Mouse (Mus musculus) lung, embryonic 15.5 days (tissue): ENCODE results near the gene Sik2. TPM values are rescaled to one million over a fixed set of nuclear protein-coding genes. Genes with fewer than 3 reads are reported as not detected.

Experiments
- ATAC-seq: fragments of 200-750 bp; cut with Nextera tagmentation; 2 replicates; pipeline ENCODE4 v1.8.0; 2017; ENCODE audit warnings: moderate number of reproducible peaks, borderline replicate concordance; ENCODE audit not compliant: low FRiP score, low TSS enrichment; ENCODE audit errors: extremely low read depth
- H3K27ac ChIP-seq: fragments of 300-500 bp; sonication (generic); 2 replicates; pipeline ENCODE4 v1.5.1; 2015; ENCODE audit warnings: moderate library complexity, mild to moderate bottlenecking, inconsistent platforms
- H3K27me3 ChIP-seq: fragments of 300-500 bp; sonication (generic); 2 replicates; pipeline ENCODE4 v1.6.1; 2015; ENCODE audit warnings: inconsistent platforms
- H3K36me3 ChIP-seq: fragments of 300-500 bp; sonication (generic); 2 replicates; pipeline ENCODE4 v1.6.1; 2015; ENCODE audit warnings: inconsistent platforms
- H3K4me1 ChIP-seq: fragments of 300-500 bp; sonication (generic); 2 replicates; pipeline ENCODE4 v1.6.1; 2015; ENCODE audit warnings: inconsistent platforms
- H3K4me2 ChIP-seq: fragments of 300-500 bp; sonication (generic); 2 replicates; pipeline ENCODE4 v1.6.1; 2015; ENCODE audit warnings: inconsistent platforms, mild to moderate bottlenecking, moderate library complexity
- H3K4me3 ChIP-seq: fragments of 300-500 bp; sonication (generic); 2 replicates; pipeline ENCODE4 v1.5.1; 2015; ENCODE audit warnings: mild to moderate bottlenecking, inconsistent platforms
- H3K9ac ChIP-seq: fragments of 300-500 bp; sonication (generic); 2 replicates; pipeline ENCODE4 v1.6.1; 2015; ENCODE audit warnings: inconsistent platforms
- H3K9me3 ChIP-seq: fragments of 300-500 bp; sonication (generic); 2 replicates; pipeline ENCODE4 v1.6.1; 2016; ENCODE audit warnings: inconsistent platforms
- WGBS: fragments of 180-500 bp; shearing (Covaris S2); methylation state at CpG from one replicate; pipeline ENCODE4 v1.1.7; 2015; 5-methylcytosine and 5-hydroxymethylcytosine counted together
- polyA plus RNA-seq: library from polyadenylated mRNA; unstranded; fragments of >200 nt; fragmentation: Nextera tagmentation; extraction: Ambion mirVana; gene quantifications from 2 replicates; pipeline ENCODE4 v1.2.1, GENCODE M21; 2015

The Sik2 gene
- 13.2 and 14.5 TPM in 2 replicates for polyA plus RNA-seq

DNA sequence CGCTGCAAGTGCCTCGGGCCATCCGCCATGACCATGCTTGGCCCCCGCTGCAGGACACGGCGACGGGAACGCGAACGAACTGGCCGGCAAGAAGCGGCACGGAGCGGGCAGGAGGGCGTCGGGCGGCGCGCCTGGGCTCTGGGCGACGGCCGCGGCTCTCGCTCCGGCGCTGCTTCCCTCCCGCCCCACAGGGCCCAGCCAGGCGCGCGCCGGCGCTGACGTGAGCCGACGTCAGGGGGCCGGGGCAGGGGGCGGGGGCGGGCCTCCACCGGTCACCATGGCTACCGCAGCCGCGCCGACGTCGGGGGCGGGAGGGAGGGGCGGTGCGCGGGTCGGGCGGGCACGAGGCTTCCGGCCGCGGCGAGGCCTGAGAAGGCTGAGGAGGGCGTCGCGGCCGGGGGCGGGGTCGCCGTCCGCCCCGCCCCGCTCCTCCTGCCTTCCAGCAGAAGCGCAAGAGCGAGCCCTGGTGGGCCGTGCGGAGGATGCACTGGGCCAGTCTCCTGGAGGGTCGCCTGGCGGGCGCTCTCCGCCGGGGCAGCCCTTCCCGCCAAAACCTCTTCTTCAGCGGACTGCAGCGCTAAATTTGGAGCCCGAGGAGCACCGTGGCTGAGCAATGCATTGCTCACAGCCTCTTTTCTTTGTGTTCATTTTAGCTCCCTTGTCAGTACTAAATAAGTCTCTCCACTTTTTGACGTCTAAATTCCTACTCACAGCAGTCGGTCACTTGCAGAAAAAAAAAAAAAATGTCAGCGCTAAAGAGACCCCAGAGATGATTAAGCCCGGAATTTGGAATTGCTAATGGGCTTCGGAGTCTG, at the start of gene Sik2:
Sik2 (minus strand) TSS at position 233 of the 815 bp plus-strand sequence.
- Histone ChIP-seq H3K27ac (peak within 1 kb of the TSS; percentile 90), H3K36me3 (no peaks in the 10 kb centered on the region), H3K4me2 (peak within 1 kb of the TSS; percentile 70), H3K9ac (peak within 1 kb of the TSS; percentile 83), H3K4me1 (peaks cover 13% of the 10 kb centered on the region; the same call in 1 of the 2 replicates), H3K4me3 (peak within 1 kb of the TSS; percentile 84), H3K9me3 (no peaks in the 10 kb centered on the region), H3K27me3 (no peaks in the 10 kb centered on the region)
- ATAC-seq = peak; percentile 99
- WGBS = under 1% methylated on average over 57 of the region's 85 CpGs

DNA sequence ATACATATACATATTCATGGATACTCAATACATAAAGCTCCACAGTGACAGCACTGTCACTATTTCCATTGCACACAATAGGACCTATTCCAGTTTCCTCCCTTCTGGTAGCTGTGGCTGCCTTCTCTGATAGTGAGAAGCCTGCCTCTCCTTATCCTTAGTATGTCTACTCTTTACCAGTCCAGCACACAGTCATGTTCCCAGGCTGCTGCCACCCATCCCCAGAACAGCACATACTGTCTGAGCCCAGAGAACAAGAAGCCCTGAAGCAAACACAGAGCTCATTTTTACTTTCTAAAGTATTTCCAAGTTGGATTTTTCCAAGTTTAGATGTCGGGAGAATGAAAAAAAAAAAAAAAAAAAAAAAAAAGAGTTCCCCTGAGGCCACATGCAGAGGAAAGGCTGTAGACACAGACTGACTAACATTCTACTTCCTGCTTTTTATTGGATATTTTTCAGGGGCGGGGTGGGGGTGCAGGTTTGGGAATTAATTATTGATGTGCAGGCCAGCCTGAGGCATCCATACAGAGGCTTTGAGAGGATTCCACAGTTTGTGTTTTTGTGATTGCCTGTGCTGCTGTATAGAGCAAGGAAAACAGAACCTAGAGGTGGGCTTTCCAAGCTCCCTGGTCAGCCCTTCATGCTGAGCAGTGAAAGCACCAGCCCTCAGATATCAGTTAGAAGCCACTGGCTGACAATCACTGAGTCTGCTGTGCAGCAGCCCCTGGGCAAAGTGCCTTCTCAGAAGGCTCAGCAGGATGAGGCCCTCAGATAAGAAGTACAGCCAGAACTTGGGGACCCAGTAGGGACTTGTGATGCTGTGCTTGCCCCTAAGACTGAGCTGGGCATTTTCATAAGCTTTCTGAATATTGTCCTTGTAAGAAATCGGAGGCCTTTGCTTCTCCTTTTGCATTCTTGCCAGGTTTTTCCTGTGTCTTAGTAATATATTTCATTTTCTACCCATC, 47.8 kb upstream of the Sik2 start:
- Histone ChIP-seq H3K9ac (no peak overlapping the region), H3K4me3 (no peak overlapping the region), H3K27me3 (no peaks in the 10 kb centered on the region), H3K36me3 (no peaks in the 10 kb centered on the region), H3K27ac (no peak overlapping the region), H3K4me2 (no peak overlapping the region), H3K4me1 (no peaks in the 10 kb centered on the region), H3K9me3 (no peaks in the 10 kb centered on the region)
- 62% methylated on average over 3 of the region's 3 CpGs for WGBS
- ATAC-seq = no peak

DNA sequence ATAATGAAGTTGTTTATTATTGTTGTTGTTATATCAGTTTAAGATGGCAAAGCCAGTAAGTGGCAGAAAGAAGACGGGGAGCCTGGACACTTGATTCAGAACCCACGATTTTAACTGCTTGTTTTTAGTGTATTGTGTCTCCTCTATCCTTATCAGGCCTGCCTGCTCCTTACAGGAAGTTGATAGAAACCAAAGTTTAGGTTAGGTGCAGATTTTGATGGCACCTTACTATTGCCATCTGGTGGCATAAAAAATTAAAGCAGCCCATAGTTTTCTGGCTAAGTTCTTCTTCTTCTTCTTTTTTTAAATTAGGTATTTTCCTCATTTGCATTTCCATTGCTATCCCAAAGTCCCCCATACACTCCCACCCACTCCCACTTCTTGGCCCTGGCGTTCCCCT, 43.3 kb upstream of the Sik2 start:
- Histone ChIP-seq H3K4me1 (no peaks in the 10 kb centered on the region), H3K27ac (no peak overlapping the region), H3K9me3 (no peaks in the 10 kb centered on the region), H3K9ac (no peak overlapping the region), H3K4me2 (no peak overlapping the region), H3K27me3 (no peaks in the 10 kb centered on the region), H3K4me3 (no peak overlapping the region), H3K36me3 (no peaks in the 10 kb centered on the region)
- WGBS = 49% methylated on average over 3 of the region's 3 CpGs
- no peak for ATAC-seq

DNA sequence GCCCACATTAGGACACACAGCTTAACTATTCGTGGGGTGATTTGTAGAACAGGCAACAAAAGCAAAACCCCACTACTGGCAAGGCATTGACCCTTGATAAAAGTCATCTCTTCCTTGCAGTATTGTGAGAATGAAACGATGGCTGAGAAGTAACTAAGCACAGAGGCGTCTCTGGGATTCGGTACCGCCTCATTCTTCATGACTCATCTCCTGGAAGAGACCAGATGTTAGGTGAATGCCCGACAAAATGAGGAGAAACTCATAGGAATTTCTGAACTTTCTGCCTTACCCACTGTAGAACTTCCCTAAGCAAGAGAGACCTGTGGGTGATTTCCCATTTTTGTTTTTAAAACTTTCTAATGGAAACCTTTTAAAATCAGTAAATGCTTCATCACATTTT, 33.3 kb upstream of the Sik2 start:
- H3K9me3 ChIP-seq = no peaks in the 10 kb centered on the region

DNA sequence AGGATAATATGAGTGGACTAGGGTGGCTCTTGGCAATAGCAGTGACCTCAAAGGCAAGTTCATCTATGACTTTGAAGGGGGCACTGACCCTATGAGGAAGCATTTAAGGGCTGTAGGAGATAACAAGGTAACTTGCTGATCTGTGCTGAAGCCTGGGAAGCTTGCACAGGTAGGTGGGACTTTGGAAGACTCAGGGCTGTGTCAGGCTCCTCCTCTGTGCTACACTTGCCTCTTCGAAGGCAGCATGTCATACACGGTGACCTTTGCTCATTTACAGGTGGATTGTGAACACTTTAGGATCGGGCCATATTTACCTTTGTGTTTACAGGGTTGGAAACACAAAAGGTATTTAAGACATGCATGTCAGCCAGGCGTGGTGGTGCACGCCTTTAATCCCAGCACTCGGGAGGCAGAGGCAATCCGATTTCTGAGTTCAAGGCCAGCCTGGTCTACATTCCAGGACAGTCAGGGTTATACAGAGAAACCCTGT, 32.7 kb upstream of the Sik2 start:
- no peak for ATAC-seq
- no peaks in the 10 kb centered on the region for H3K36me3 ChIP-seq
- no peak overlapping the region for H3K27ac ChIP-seq
- H3K27me3 ChIP-seq = no peaks in the 10 kb centered on the region
- no peak overlapping the region for H3K4me2 ChIP-seq
- H3K4me3 ChIP-seq = no peak overlapping the region
- H3K9ac ChIP-seq = no peak overlapping the region
- H3K4me1 ChIP-seq = no peaks in the 10 kb centered on the region
- H3K9me3 ChIP-seq = no peaks in the 10 kb centered on the region
- 84% methylated on average over 7 of the region's 7 CpGs for WGBS

More for the DNA sequence above, 33.3 kb upstream of the Sik2 start:
- H3K4me2 ChIP-seq = no peak overlapping the region
- no peaks in the 10 kb centered on the region for H3K36me3 ChIP-seq
- no peak overlapping the region for H3K4me3 ChIP-seq
- no peaks in the 10 kb centered on the region for H3K4me1 ChIP-seq
- 68% methylated on average over 6 of the region's 6 CpGs for WGBS
- H3K9ac ChIP-seq = no peak overlapping the region
- no peaks in the 10 kb centered on the region for H3K27me3 ChIP-seq
- no peak for ATAC-seq
- no peak overlapping the region for H3K27ac ChIP-seq

DNA sequence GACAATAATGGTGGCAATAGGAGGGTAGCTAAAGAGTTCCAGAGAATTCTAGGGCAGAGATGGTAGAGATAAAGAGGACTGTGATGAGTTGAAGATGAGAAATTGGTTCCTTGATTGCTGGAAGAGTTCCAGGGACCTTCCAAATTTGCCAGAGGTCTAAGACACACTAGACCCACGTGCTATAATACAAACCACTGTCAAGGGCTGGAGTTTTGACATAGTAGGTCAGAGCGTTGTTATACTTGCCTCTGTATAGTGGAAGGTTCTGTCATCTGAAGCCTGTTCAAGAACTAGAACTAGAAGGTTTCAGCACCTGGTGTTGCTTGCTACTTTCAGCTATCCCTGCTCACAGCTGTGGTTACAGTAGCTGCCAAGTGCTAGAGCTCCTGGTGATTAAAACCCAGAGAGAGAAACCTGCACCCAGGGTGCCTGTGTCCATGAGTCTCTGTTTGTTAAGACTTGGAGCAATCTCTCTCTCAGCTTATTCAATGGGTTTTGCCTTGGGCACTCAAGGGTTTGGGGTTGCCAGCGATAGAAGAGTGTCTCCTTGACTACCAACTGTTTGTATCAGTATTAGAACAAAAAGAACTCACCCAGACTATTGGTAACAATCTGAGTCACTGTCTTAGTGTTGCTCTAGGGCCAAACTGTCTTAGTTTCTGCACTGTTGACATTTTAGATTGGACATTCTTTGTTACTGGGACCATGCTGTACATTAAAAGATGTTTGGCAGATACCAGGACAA, 24.1 kb upstream of the Sik2 start:
- Histone ChIP-seq H3K36me3 (no peaks in the 10 kb centered on the region), H3K9ac (no peak overlapping the region), H3K4me3 (no peak overlapping the region), H3K27me3 (no peaks in the 10 kb centered on the region), H3K9me3 (no peaks in the 10 kb centered on the region), H3K27ac (no peak overlapping the region), H3K4me1 (no peaks in the 10 kb centered on the region), H3K4me2 (no peak overlapping the region)
- no peak for ATAC-seq
- WGBS = 63% methylated on average over 3 of the region's 3 CpGs

DNA sequence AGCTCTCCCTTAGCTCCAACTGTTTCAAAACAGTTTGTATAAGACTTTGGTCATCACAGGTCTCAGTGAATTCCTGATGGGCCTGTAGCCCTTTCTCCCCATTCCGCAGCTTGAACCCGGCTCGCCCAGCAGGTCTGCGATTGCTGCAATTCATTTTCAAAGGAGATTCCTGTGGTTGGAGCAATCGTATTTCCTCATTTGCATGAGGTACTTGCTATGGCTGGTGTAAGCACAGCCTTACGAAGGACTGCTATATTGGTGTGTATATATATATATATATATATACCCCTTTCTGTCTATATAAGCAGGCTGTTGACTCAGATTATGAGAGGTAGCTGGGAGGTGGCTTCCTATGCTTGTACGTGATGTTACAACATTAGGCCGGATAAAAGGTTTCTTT, 23.4 kb upstream of the Sik2 start:
- H3K4me3 ChIP-seq = no peak overlapping the region
- H3K27ac ChIP-seq = no peak overlapping the region
- no peaks in the 10 kb centered on the region for H3K27me3 ChIP-seq
- no peak overlapping the region for H3K4me2 ChIP-seq
- WGBS = 62% methylated on average over 8 of the region's 8 CpGs
- no peaks in the 10 kb centered on the region for H3K9me3 ChIP-seq
- no peaks in the 10 kb centered on the region for H3K36me3 ChIP-seq
- H3K9ac ChIP-seq = no peak overlapping the region
- H3K4me1 ChIP-seq = no peaks in the 10 kb centered on the region
- ATAC-seq = no peak

DNA sequence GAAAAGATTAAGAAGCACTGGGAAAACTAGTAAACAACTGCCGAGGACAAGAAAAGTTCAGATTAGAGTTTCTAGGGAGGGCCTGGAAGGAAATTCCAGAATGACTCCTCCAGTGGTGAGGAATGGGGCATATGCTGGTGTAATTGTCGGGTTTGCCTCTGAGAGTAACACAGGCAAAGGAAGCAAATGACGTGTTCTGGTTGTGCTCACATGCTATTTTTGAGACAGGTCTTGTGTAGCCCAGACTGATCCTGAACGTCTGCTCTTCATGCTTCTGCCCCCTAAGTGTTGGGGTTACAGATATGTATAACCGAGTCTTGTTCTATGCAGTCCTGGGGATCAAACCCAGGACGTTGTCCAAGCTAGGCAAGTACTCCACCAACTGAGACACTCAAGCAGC, 22.7 kb upstream of the Sik2 start:
- Histone ChIP-seq H3K27ac (no peak overlapping the region), H3K9ac (no peak overlapping the region), H3K4me1 (no peaks in the 10 kb centered on the region), H3K4me2 (no peak overlapping the region), H3K27me3 (no peaks in the 10 kb centered on the region), H3K4me3 (no peak overlapping the region), H3K36me3 (no peaks in the 10 kb centered on the region), H3K9me3 (no peaks in the 10 kb centered on the region)
- 48% methylated on average over 6 of the region's 6 CpGs for WGBS
- ATAC-seq = no peak

DNA sequence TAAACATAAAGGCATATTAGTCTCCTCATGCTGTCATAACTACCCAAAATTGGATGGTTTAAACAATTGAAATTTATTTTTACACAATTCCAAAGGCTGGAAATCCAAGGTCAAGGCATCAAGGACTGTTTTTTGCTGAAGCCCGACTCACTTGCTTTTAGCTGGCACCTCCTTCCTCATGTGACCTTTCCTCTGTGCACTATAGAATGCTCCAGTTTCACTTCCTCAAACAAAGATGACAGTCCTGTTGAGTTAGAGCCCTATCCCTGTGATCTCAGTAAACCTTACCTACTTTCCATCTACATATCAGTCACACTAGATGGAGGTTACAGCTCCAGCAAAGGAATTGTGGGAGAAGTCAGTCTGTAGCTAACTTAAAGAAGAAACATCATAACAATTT, 21.3 kb upstream of the Sik2 start:
- Histone ChIP-seq H3K4me3 (no peak overlapping the region), H3K4me1 (no peaks in the 10 kb centered on the region), H3K9me3 (no peaks in the 10 kb centered on the region), H3K9ac (no peak overlapping the region), H3K27me3 (no peaks in the 10 kb centered on the region), H3K36me3 (no peaks in the 10 kb centered on the region), H3K27ac (no peak overlapping the region), H3K4me2 (no peak overlapping the region)
- ATAC-seq = no peak
- 26% methylated on average over 1 of the region's 1 CpGs for WGBS

DNA sequence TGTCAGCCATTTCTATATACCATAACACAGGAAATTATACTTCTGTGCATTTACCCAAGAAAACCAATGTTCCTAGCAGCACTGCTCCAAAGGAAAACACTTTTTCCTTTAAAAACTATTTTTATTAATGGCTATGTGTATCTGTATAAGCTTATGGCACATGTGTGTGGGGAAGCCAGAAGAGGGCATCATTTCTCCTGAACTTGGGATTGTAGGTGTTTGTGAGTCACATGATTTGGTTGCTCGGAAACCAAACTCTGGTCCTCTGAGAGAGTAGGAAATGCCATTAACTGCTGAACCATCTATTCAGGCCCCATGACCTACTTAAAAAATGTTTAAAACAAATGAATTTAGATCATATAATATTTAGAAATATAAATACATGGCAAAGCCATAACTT, 18.1 kb upstream of the Sik2 start:
- no peaks in the 10 kb centered on the region for H3K27me3 ChIP-seq
- no peaks in the 10 kb centered on the region for H3K9me3 ChIP-seq
- no peak overlapping the region for H3K4me3 ChIP-seq
- no peak overlapping the region for H3K9ac ChIP-seq
- no peaks in the 10 kb centered on the region for H3K4me1 ChIP-seq
- H3K36me3 ChIP-seq = no peaks in the 10 kb centered on the region
- ATAC-seq = no peak
- no peak overlapping the region for H3K4me2 ChIP-seq
- H3K27ac ChIP-seq = no peak overlapping the region
- WGBS = 65% methylated on average over 1 of the region's 1 CpGs

DNA sequence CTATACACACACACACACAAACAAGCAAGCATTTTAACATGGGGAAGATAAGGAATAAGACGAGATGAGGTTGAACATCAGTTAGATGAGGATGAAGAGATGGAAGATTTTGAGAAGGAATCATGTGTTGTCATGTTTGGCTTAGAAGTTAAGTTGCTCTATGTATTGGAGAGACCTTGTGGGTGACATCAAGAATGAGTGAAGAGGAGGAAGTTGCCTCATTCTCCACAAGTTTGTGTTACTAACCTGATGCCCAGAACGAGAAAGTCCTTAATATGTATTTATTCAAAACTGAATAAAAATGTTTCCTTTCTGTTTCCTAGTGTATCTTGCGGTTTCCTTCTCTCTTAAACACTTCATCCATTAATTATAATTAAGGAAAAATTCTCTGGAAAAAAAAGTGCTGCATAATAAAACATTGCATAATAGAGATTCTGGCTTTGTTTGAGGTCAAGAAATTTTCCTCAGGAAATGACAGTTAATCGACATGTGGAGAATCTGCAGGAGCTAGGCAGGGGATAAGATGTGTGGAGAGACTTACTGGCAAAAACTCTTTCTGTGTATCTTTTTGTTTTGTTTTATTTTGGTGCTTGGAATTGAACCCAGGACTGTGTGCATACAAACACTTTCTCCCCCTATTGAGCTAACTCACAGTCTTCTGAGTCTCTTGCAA, 12.4 kb upstream of the Sik2 start:
- H3K36me3 ChIP-seq = no peaks in the 10 kb centered on the region
- ATAC-seq = no peak
- no peaks in the 10 kb centered on the region for H3K4me1 ChIP-seq
- no peak overlapping the region for H3K9ac ChIP-seq
- H3K27ac ChIP-seq = no peak overlapping the region
- no peaks in the 10 kb centered on the region for H3K9me3 ChIP-seq
- no peak overlapping the region for H3K4me3 ChIP-seq
- no peaks in the 10 kb centered on the region for H3K27me3 ChIP-seq
- WGBS = 63% methylated on average over 4 of the region's 4 CpGs
- no peak overlapping the region for H3K4me2 ChIP-seq
